In the genomic region with DNA sequence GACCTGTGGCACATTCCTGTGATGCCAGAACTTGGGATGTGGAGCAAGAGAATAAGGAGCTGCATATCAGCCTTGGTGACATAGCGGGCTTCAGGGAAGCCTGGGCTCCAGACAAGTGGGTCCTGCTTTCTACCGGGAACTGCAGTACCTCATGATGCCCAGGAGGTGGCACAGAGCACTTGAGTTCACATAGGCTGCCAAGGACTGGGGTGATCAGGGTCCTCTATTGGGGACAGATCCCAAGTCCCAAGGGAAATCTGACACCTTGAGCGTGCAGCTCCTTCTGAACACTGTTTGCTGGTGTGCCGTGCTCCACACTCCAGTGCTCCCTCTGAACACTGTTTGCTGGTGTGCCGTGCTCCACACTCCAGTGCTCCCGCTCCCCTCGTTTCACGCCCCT, we compare ENCODE assay signal across 9 mouse cellular contexts. TPM values are rescaled to one million over a fixed set of nuclear protein-coding genes. Genes with fewer than 3 reads are reported as not detected.
DNase-seq lines count a peak whose midpoint lies in the region; ATAC-seq and TF ChIP-seq lines count a peak whose summit lies in the region.
"Had no signal": no experiment of that assay in that cellular context is flagged by ENCODE, and none has a peak within 500 bp of the region (broad histone marks: within the 10 kb centered on the region; RNA-seq: fewer than 3 reads in every experiment).

No protein-coding gene starts in this region.

- H3K36me3 ChIP-seq in heart, embryonic 10.5 days = peaks cover 59% of the 10 kb centered on the region
- peaks cover 71% of the 10 kb centered on the region for H3K36me3 ChIP-seq in limb, embryonic 14.5 days (ENCODE audit: control insufficient read depth, insufficient read depth, low read length)
- peaks cover 19% of the 10 kb centered on the region for H3K36me3 ChIP-seq in midbrain, embryonic 16.5 days (ENCODE audit: control insufficient read depth, insufficient read depth, low read length)
- peaks cover 19% of the 10 kb centered on the region for H3K36me3 ChIP-seq in stomach, postnatal 0 days (ENCODE audit: control insufficient read depth, insufficient read depth, low read length)

- H3K27me3 ChIP-seq in heart, embryonic 10.5 days (ENCODE audit: insufficient read depth, poor library complexity, severe bottlenecking) = no peaks in the 10 kb centered on the region
- H3K27me3 ChIP-seq in limb, embryonic 14.5 days (ENCODE audit: control insufficient read depth, insufficient read depth, low read length) = no peaks in the 10 kb centered on the region
- H3K27me3 ChIP-seq in midbrain, embryonic 16.5 days (ENCODE audit: control insufficient read depth, insufficient read depth, low read depth, low read length) = no peaks in the 10 kb centered on the region
- H3K27me3 ChIP-seq in stomach, postnatal 0 days (ENCODE audit: control insufficient read depth, insufficient read depth, low read length) = no peaks in the 10 kb centered on the region
- H3K27me3 ChIP-seq: embryonic facial prominence, embryonic 12.5 days had no signal

- ATAC-seq in limb, embryonic 14.5 days (ENCODE audit: low FRiP score, low read depth) = peak; percentile 38; the same call in 1 of the 2 replicates
- peak; percentile 69 for ATAC-seq in midbrain, embryonic 16.5 days
- peak; percentile 67 for ATAC-seq in stomach, postnatal 0 days (ENCODE audit: low FRiP score, low TSS enrichment)

- 0 out of 2 replicates have a peak, but pooled peaks cover 7% of the 10 kb centered on the region for H3K4me1 ChIP-seq in heart, embryonic 10.5 days
- no peaks in the 10 kb centered on the region for H3K4me1 ChIP-seq in limb, embryonic 14.5 days (ENCODE audit: control insufficient read depth, insufficient read depth, low read length)
- H3K4me1 ChIP-seq in midbrain, embryonic 16.5 days (ENCODE audit: control insufficient read depth, insufficient read depth, low read length) = no peaks in the 10 kb centered on the region
- no peaks in the 10 kb centered on the region for H3K4me1 ChIP-seq in stomach, postnatal 0 days (replicated peaks; ENCODE audit: control insufficient read depth, insufficient read depth)
- H3K4me1 ChIP-seq: embryonic facial prominence, embryonic 12.5 days had no signal

- no peak overlapping the region for H3K27ac ChIP-seq in heart, embryonic 10.5 days
- no peak overlapping the region for H3K27ac ChIP-seq in limb, embryonic 14.5 days (replicated peaks; ENCODE audit: low read depth, low read length)
- no peak overlapping the region for H3K27ac ChIP-seq in midbrain, embryonic 16.5 days (ENCODE audit: low read length)
- no peak overlapping the region for H3K27ac ChIP-seq in stomach, postnatal 0 days (replicated peaks)
- H3K27ac ChIP-seq: embryonic facial prominence, embryonic 12.5 days had no signal

- no peak overlapping the region for H3K9ac ChIP-seq in limb, embryonic 14.5 days (ENCODE audit: low read depth, low read length, severe bottlenecking)
- no peak overlapping the region for H3K9ac ChIP-seq in midbrain, embryonic 16.5 days (ENCODE audit: low read depth, low read length)
- H3K9ac ChIP-seq in stomach, postnatal 0 days (ENCODE audit: low read length) = no peak overlapping the region
- H3K9ac ChIP-seq: embryonic facial prominence, embryonic 12.5 days had no signal

- no peak overlapping the region for H3K4me2 ChIP-seq in limb, embryonic 14.5 days (replicated peaks; ENCODE audit: low read depth, low read length, severe bottlenecking)
- no peak overlapping the region for H3K4me2 ChIP-seq in midbrain, embryonic 16.5 days (ENCODE audit: low read length)
- H3K4me2 ChIP-seq in stomach, postnatal 0 days (replicated peaks; ENCODE audit: low read depth) = no peak overlapping the region
- H3K4me2 ChIP-seq: embryonic facial prominence, embryonic 12.5 days had no signal

- DNase-seq in heart, adult 8-10 months (ENCODE audit: low spot score) = peak; percentile 27
- no peak for DNase-seq in heart, embryonic 10.5 days (ENCODE audit: low spot score)
- peak; percentile 67 to 74 for DNase-seq in cerebellum, adult 18-20 months
- peak; percentile 62 for DNase-seq in forelimb bud, embryonic 11.5 days (ENCODE audit: low read depth, low spot score)
- peak; percentile 56 for DNase-seq in kidney, adult 18-20 months
- DNase-seq in limb, embryonic 14.5 days (ENCODE audit: low spot score) = peak; percentile 72
- DNase-seq in stomach, postnatal 0 days (ENCODE audit: low spot score) = peak; percentile 46

- no peak for TF ChIP-seq POLR2A in limb, embryonic 14.5 days (IDR thresholded peaks at IDR 0.05; ENCODE audit: borderline replicate concordance, extremely low read depth, insufficient read depth, insufficient read length)

- WGBS in heart, embryonic 10.5 days = 54% methylated on average over 8 of the region's 8 CpGs
- 43% methylated on average over 8 of the region's 8 CpGs for WGBS in limb, embryonic 14.5 days
- WGBS in midbrain, embryonic 16.5 days = 38% methylated on average over 8 of the region's 8 CpGs
- 51% methylated on average over 8 of the region's 8 CpGs for WGBS in stomach, postnatal 0 days

- H3K9me3 ChIP-seq in heart, embryonic 10.5 days = no peaks in the 10 kb centered on the region
- no peaks in the 10 kb centered on the region for H3K9me3 ChIP-seq in limb, embryonic 14.5 days (ENCODE audit: control insufficient read depth, low read length)
- no peaks in the 10 kb centered on the region for H3K9me3 ChIP-seq in midbrain, embryonic 16.5 days (replicated peaks; ENCODE audit: control insufficient read depth, low read length, poor library complexity, severe bottlenecking)
- H3K9me3 ChIP-seq in stomach, postnatal 0 days (ENCODE audit: control insufficient read depth, low read length) = no peaks in the 10 kb centered on the region
- H3K9me3 ChIP-seq: embryonic facial prominence, embryonic 12.5 days had no signal

- TF ChIP-seq EP300 in stomach, postnatal 0 days (optimal IDR thresholded peaks at IDR 0.05) = no peak

- peak; percentile 91 for TF ChIP-seq CTCF in stomach, postnatal 0 days (IDR thresholded peaks at IDR 0.05; ENCODE audit: low read depth)

- H3K4me3 ChIP-seq in heart, embryonic 10.5 days = no peak overlapping the region
- H3K4me3 ChIP-seq in limb, embryonic 14.5 days (replicated peaks; ENCODE audit: low read length) = no peak overlapping the region
- H3K4me3 ChIP-seq in midbrain, embryonic 16.5 days (ENCODE audit: low read depth, low read length) = no peak overlapping the region
- H3K4me3 ChIP-seq in stomach, postnatal 0 days (ENCODE audit: low read depth, low read length) = no peak overlapping the region
- H3K4me3 ChIP-seq: embryonic facial prominence, embryonic 12.5 days had no signal

RNA-seq across cellular contexts. Expression of a gene that starts 34.8 kb away (rescaled TPM):
- total RNA-seq in heart, adult 8-10 months (2022) = 10 to 100 TPM; 43.6 to 62.3 (median 52.9) TPM
- polyA plus RNA-seq in heart, embryonic 10.5 days (2016; fragmentation: Nextera tagmentation; extraction: Ambion mirVana) = 11.1 and 13.5 TPM in 2 replicates
- 32.4 and 38.8 TPM in 2 replicates for polyA plus RNA-seq in limb, embryonic 14.5 days (2012; rRNA removed)
- 18.8 and 19.0 TPM in 2 replicates for polyA plus RNA-seq in limb, embryonic 14.5 days (2014; fragmentation: Nextera tagmentation; extraction: Ambion mirVana)
- 22.4 and 27.1 TPM in 2 replicates for polyA plus RNA-seq in midbrain, embryonic 16.5 days (2015; fragmentation: Nextera tagmentation; extraction: Ambion mirVana)
- polyA plus RNA-seq in stomach, postnatal 0 days (2015; fragmentation: Nextera tagmentation; extraction: Ambion mirVana) = 14.7 and 17.8 TPM in 2 replicates
